Mouse (Mus musculus) G1E (cell line): ENCODE measurements at regions not wholly inside any gene's neighbourhood (a gene's known extent, or its start where the extent isn't known, plus 50 kb on each side); places are given as distances from the start of the nearest gene placed in this dataset.
A peak's percentile ranks its signal among the peaks of the same experiment; 100 is the strongest.

Source experiments
- ATAC-seq: 2 replicates; pipeline ENCODE4 v1.8.0; 2016; ENCODE audit warnings: mild to moderate bottlenecking; ENCODE audit not compliant: insufficient number of reproducible peaks, poor library complexity, low FRiP score, severe bottlenecking; ENCODE audit errors: extremely low read depth
- DNase-seq: peaks from one replicate; pipeline ENCODE4 v3.0.0; 2012; ENCODE audit warnings: low spot score
- H3K27me3 ChIP-seq: 2 replicates; pipeline ENCODE4 v1.6.1; 2012; ENCODE audit warnings: mild to moderate bottlenecking, low read length, inconsistent platforms; ENCODE audit not compliant: insufficient read depth
- H3K36me3 ChIP-seq: replicated peaks from 2 replicates; pipeline ENCODE3; 2012; ENCODE audit warnings: mild to moderate bottlenecking, inconsistent platforms
- H3K4me1 ChIP-seq: 2 replicates; pipeline ENCODE4 v1.6.1; 2012; ENCODE audit warnings: low read depth, low read length, inconsistent platforms, mixed read lengths; ENCODE audit not compliant: insufficient read depth
- H3K4me3 ChIP-seq: 2 replicates; pipeline ENCODE4 v1.5.1; 2012; ENCODE audit warnings: low read depth, mild to moderate bottlenecking, inconsistent platforms, low read length, moderate library complexity, mixed read lengths
- H3K9me3 ChIP-seq: replicated peaks from 2 replicates; pipeline ENCODE4 v1.6.1; 2012; ENCODE audit warnings: inconsistent platforms
- CTCF ChIP-seq: IDR thresholded peaks from 2 replicates; pipeline ENCODE4 v1.5.1; 2012; ENCODE audit warnings: low read depth, low read length, inconsistent platforms, mixed read lengths
- GATA1 ChIP-seq: IDR thresholded peaks from 2 replicates; pipeline ENCODE4 v1.6.1; 2012; ENCODE audit warnings: borderline replicate concordance, low read length, inconsistent platforms, mixed read lengths
- GATA2 ChIP-seq: IDR thresholded peaks from 2 replicates; pipeline ENCODE4 v1.6.1; 2012; ENCODE audit warnings: low read depth, low read length, inconsistent platforms, borderline replicate concordance
- POLR2AphosphoS5 ChIP-seq: IDR thresholded peaks from 2 replicates; pipeline ENCODE4 v1.6.1; 2012; ENCODE audit warnings: low read depth, low read length, inconsistent platforms; ENCODE audit not compliant: insufficient replicate concordance
- TAL1 ChIP-seq: conservative IDR thresholded peaks from 2 replicates; pipeline ENCODE4 v1.6.1; 2012; ENCODE audit warnings: low read depth, low read length, inconsistent platforms, mixed read lengths

DNA sequence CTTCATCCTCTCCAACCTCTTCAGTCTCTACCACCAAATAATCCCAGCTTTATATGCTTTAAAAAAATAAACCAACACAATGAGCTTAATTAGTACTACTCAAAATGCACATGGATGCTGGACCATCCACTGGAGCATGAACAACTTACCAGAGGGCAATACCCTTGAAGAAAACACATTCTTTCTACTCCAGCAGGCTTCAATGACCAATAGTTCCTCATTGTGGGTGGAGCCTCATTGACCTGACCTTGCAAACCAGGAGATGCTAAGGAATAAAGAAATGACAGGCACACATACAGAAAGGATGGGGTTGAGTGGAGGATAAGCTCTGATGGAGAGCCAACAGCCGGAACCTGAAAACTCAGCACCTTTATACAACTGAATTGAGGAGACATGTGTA, 201.7 kb upstream of the Pfn2 start:
- ATAC-seq = no peak
- no peaks in the 10 kb centered on the region for H3K4me1 ChIP-seq
- no peak for DNase-seq
- H3K36me3 ChIP-seq = no peaks in the 10 kb centered on the region
- H3K4me3 ChIP-seq = no peak overlapping the region
- H3K9me3 ChIP-seq = no peaks in the 10 kb centered on the region
- H3K27me3 ChIP-seq = no peaks in the 10 kb centered on the region
- TF ChIP-seq POLR2AphosphoS5 (no peak), TAL1 (no peak), GATA2 (no peak), GATA1 (no peak), CTCF (no peak)

DNA sequence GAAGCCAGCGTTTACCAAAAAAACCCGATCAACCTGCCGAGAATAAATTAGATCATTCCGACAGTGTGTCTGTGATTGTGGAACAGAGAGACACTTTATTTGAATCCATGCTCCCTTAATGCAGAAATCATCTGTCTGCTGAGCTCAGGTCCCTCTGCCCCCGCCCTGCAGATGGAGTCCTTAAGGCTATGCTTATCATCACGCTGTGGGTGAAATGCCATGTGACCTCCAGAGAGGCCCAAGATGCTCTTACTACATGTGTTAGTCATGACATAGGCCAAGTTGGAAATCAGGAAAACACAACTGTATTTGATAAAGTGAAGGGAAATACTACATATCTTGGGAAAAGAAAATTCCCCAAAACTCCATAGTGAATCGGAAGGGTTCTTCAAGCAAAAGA, 206.8 kb upstream of the Pfn2 start:
- TF ChIP-seq TAL1 = no peak
- TF ChIP-seq POLR2AphosphoS5 = no peak
- no peak for TF ChIP-seq GATA1
- TF ChIP-seq CTCF = no peak
- TF ChIP-seq GATA2 = no peak
- Histone ChIP-seq H3K9me3 (no peaks in the 10 kb centered on the region), H3K4me3 (no peak overlapping the region), H3K36me3 (no peaks in the 10 kb centered on the region), H3K4me1 (peaks cover 2% of the 10 kb centered on the region), H3K27me3 (no peaks in the 10 kb centered on the region)
- DNase-seq (no peak), ATAC-seq (no peak)

DNA sequence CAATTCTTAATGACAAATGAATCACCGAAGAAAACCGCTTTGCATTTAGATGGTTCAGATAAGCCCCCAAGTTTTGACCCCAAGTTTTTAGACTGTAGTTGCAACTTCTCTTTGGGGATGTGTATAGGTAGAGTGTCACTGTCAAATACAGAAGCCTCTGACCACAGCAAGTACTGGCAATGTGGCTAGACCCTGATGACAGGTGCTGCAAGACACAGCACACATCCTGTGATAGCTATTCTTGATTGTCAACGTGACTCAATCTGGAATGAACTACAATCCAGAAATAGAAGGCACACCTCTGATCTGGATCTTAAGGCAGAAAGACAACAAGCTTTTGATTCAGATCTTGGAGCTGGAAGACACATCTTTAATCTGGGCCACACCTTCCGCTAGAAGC, 207.3 kb upstream of the Pfn2 start:
- no peak overlapping the region for H3K4me3 ChIP-seq
- no peaks in the 10 kb centered on the region for H3K9me3 ChIP-seq
- no peak for TF ChIP-seq GATA1
- no peak for TF ChIP-seq GATA2
- TF ChIP-seq POLR2AphosphoS5 = no peak
- no peak for TF ChIP-seq CTCF
- TF ChIP-seq TAL1 = no peak
- DNase-seq = no peak
- ATAC-seq = no peak
- no peaks in the 10 kb centered on the region for H3K36me3 ChIP-seq
- no peaks in the 10 kb centered on the region for H3K27me3 ChIP-seq
- peaks cover 2% of the 10 kb centered on the region for H3K4me1 ChIP-seq

DNA sequence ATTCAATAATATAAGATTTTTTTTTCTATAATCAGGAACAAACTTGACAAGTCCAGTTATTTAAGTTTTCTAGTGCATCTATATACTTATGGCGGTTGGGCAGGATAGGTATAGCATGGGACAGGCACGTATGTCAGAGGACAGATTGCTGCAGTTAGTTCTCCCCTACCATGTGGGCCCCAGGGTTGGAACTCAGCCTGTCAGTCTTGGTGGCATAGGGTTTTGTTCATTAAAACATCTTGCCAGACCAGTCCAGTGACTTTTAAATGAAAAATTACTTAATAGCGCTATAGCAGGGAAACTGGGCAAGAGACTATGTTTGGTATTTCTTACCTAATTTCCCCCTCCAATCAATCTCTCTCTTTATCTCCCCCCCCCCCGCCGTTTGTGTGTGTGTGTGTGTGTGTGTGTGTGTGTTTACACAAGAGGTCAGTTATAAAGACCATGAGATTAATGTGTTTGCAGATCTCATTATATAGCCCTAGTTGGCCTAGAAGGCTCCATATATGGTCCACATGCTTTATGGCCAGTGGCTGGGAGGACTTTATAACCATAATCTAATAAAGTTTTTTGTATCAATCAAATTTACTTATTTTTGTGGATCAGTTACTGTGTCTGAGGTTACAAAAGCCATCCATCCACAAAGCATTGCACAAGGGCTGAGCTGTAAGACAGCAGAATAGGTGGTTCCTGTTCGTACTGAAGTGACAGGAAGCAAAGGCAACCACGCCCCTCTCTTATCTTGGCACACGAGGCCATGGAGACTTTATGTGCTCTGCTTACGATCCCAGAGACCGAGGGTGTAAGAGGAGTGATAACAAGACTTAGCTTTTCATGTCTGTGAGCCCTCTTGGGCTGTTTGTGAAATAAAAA, 208.5 kb upstream of the Pfn2 start:
- H3K9me3 ChIP-seq = no peaks in the 10 kb centered on the region
- TF ChIP-seq TAL1 (no peak), CTCF (no peak), POLR2AphosphoS5 (no peak), GATA2 (no peak), GATA1 (no peak)
- peak; percentile 1 for DNase-seq
- no peaks in the 10 kb centered on the region for H3K36me3 ChIP-seq
- ATAC-seq = peak; percentile 99
- no peak overlapping the region for H3K4me3 ChIP-seq
- H3K27me3 ChIP-seq = no peaks in the 10 kb centered on the region
- peaks cover 2% of the 10 kb centered on the region for H3K4me1 ChIP-seq

DNA sequence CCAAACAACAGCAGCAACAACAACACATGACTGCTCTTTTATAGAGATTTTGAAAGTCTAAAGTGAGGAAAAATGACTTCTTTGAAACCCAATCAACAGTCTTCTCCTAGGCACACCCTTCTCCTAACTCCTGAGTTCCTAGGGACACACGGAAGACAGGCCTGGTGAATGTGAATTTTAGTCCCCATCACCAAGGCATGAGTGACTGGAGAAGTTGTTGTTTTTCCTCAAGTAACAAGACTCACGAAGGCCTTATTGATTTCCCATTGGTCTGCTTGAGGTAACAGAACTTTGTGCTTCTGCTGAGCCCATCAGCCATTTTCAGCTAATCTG, 209.2 kb upstream of the Pfn2 start:
- no peak for DNase-seq
- H3K27me3 ChIP-seq = no peaks in the 10 kb centered on the region
- H3K36me3 ChIP-seq = no peaks in the 10 kb centered on the region
- no peak for ATAC-seq
- H3K4me1 ChIP-seq = peaks cover 2% of the 10 kb centered on the region
- TF ChIP-seq POLR2AphosphoS5 = no peak
- H3K9me3 ChIP-seq = no peaks in the 10 kb centered on the region
- H3K4me3 ChIP-seq = no peak overlapping the region

DNA sequence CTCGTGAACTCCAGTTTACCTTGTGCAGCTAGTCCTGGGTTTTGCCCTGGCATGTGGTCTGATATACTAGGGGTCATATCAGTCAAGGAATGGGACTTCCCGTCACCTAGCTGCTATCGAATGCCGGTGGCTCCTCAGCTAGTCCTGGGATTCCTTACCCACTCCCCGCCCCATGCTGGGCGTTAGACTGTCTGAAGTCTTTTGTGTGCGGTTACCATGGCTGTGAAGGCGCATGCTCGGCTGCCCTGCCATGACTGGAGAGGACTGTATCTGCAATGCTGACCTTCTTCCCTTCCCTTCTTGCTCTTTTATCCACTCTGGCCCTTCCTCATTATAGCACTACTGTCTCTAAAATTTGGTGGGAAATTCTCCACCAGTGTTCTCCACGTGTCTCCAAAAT, 210.3 kb upstream of the Pfn2 start:
- Histone ChIP-seq H3K4me3 (no peak overlapping the region), H3K36me3 (no peaks in the 10 kb centered on the region), H3K27me3 (no peaks in the 10 kb centered on the region), H3K4me1 (peaks cover 2% of the 10 kb centered on the region), H3K9me3 (no peaks in the 10 kb centered on the region)
- DNase-seq = no peak
- TF ChIP-seq CTCF (no peak), GATA2 (no peak), POLR2AphosphoS5 (no peak), GATA1 (no peak), TAL1 (no peak)
- no peak for ATAC-seq

DNA sequence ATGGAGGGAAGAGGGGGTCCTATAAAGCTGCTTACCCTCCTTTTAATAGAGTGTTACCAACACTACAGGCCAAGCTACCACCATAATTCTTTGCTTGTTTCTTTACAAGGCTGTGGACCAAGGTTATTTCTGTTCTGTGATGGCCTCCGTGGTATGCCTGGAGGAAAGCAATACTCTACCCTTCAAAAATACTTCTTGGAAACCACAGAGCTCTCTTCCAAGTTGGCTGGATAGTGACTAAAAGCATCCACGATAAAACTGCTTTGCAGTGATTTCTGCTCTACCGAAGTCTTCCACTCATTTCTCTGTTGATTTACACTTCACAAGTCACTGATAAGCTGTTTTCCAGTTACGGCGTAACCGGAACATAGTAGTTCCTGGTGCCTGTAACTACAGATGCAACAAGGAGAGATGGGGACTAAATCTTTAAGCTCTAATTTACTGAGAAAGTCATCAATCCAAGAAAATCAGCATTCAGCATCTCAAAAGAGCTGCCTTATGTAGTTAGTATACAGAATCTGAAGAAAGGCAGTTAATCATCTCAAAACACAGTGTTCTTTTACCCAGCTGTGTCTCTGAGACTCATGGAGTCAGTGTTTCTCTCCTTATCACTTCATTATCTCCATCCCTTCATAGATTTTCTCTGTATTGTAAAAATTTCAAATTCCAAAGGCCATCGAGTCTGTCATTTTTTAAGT, 216.1 kb upstream of the Pfn2 start:
- Histone ChIP-seq H3K27me3 (no peaks in the 10 kb centered on the region), H3K4me1 (no peaks in the 10 kb centered on the region), H3K4me3 (no peak overlapping the region), H3K36me3 (no peaks in the 10 kb centered on the region), H3K9me3 (no peaks in the 10 kb centered on the region)
- DNase-seq (no peak), ATAC-seq (no peak)
- TF ChIP-seq CTCF = no peak
- no peak for TF ChIP-seq TAL1
- TF ChIP-seq POLR2AphosphoS5 = no peak
- no peak for TF ChIP-seq GATA2
- no peak for TF ChIP-seq GATA1
